Mouse (Mus musculus) liver, embryonic 13.5 days (tissue): ENCODE data around the gene Lsm6. TPM values are rescaled to one million over a fixed set of nuclear protein-coding genes. Genes with fewer than 3 reads are reported as not detected.
"Not testable (repeated sequence)": the region's sequence is repeated elsewhere in the genome, so short reads cannot be mapped to it uniquely, and the experiment has no call there.

Experiments used
- ATAC-seq: fragments of 200-750 bp; cut with Nextera tagmentation; 2 replicates; pipeline ENCODE4 v1.8.0; 2017; ENCODE audit warnings: low read depth, mild to moderate bottlenecking, moderate number of reproducible peaks, moderate library complexity
- DNase-seq: peaks from one replicate; pipeline ENCODE4 v3.0.0; 2022
- H3K27ac ChIP-seq: fragments of 300-500 bp; sonication (generic); 2 replicates; pipeline ENCODE4 v1.5.1; 2015; ENCODE audit warnings: moderate library complexity, mild to moderate bottlenecking, inconsistent platforms
- H3K27me3 ChIP-seq: fragments of 300-500 bp; sonication (generic); 2 replicates; pipeline ENCODE4 v1.6.1; 2015; ENCODE audit warnings: mild to moderate bottlenecking, inconsistent platforms
- H3K36me3 ChIP-seq: fragments of 300-500 bp; sonication (generic); 2 replicates; pipeline ENCODE4 v1.6.1; 2015; ENCODE audit warnings: mild to moderate bottlenecking, inconsistent platforms
- H3K4me1 ChIP-seq: fragments of 300-500 bp; sonication (generic); replicated peaks from 2 replicates; pipeline ENCODE4 v1.6.1; 2015; ENCODE audit warnings: inconsistent platforms
- H3K4me2 ChIP-seq: fragments of 300-500 bp; sonication (generic); 2 replicates; pipeline ENCODE4 v1.6.1; 2015; ENCODE audit warnings: inconsistent platforms, mild to moderate bottlenecking, moderate library complexity
- H3K4me3 ChIP-seq: fragments of 300-500 bp; sonication (generic); replicated peaks from 2 replicates; pipeline ENCODE4 v1.5.1; 2015; ENCODE audit warnings: mild to moderate bottlenecking, inconsistent platforms
- H3K9ac ChIP-seq: fragments of 300-500 bp; sonication (generic); 2 replicates; pipeline ENCODE4 v1.6.1; 2015; ENCODE audit warnings: mild to moderate bottlenecking, inconsistent platforms
- H3K9me3 ChIP-seq: fragments of 300-500 bp; sonication (generic); replicated peaks from 2 replicates; pipeline ENCODE4 v1.6.1; 2016; ENCODE audit warnings: inconsistent platforms
- WGBS: fragments of 180-500 bp; shearing (Covaris S2); methylation state at CpG from one replicate; pipeline ENCODE4 v1.1.7; 2015; ENCODE audit not compliant: insufficient replicate concordance; 5-methylcytosine and 5-hydroxymethylcytosine counted together
- polyA plus RNA-seq: library from polyadenylated mRNA; unstranded; fragments of >200 nt; fragmentation: Nextera tagmentation; extraction: Ambion mirVana; gene quantifications from 2 replicates; pipeline ENCODE4 v1.2.1, GENCODE M21; 2015

Gene Lsm6
- polyA plus RNA-seq, 1 experiment from 2014 or later = 130 TPM

- H3K27ac ChIP-seq = no peak overlapping the region
- WGBS = 77% methylated on average over 4 of the region's 4 CpGs
- H3K4me1 ChIP-seq = peaks cover 8% of the 10 kb centered on the region
- H3K9me3 ChIP-seq = no peaks in the 10 kb centered on the region
- H3K4me2 ChIP-seq = no peak overlapping the region
- H3K27me3 ChIP-seq = no peaks in the 10 kb centered on the region
- no peak overlapping the region for H3K4me3 ChIP-seq
- no peaks in the 10 kb centered on the region for H3K36me3 ChIP-seq
- no peak for DNase-seq
- ATAC-seq = no peak
- H3K9ac ChIP-seq = no peak overlapping the region
Observed at GRCm38 (mm10) chr8:78824515-78824914, 3.6 kb upstream of the Lsm6 start.

GRCm38 (mm10) chr8:78819973-78820372 lies 967 bp downstream of the Lsm6 start:
- Histone ChIP-seq H3K27ac (peak overlapping the region; percentile 92), H3K4me1 (peaks cover 20% of the 10 kb centered on the region), H3K4me2 (peak overlapping the region; percentile 72), H3K4me3 (peak overlapping the region; percentile 84), H3K36me3 (peaks cover 35% of the 10 kb centered on the region), H3K9ac (peak overlapping the region; percentile 84)
- not testable (repeated sequence) for ATAC-seq, H3K9me3 ChIP-seq, H3K27me3 ChIP-seq
- WGBS = 9% methylated on average over 3 of the region's 3 CpGs
- DNase-seq = peak; percentile 4

DNA sequence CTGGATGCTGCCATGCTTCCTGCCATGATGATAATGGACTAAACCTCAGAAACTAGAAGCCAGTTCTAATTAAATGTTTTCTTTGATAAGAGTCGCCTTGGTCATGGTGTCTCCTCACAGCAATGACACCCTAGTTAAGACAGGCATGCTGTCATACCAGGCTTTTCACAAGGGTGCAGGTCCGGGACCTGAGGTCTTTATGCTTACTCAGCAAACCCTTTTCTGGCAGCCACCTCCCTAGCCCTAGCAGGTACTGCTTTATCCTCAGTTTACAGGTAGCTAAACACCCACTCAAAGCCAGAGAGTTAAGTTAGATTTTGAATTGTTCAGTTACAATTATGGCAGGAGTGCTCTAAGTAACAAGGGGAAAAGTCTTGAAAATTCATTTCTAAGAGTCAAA lies 6.2 kb downstream of the Lsm6 start:
- no peaks in the 10 kb centered on the region for H3K27me3 ChIP-seq
- WGBS = 74% methylated on average over 2 of the region's 2 CpGs
- no peak overlapping the region for H3K27ac ChIP-seq
- DNase-seq (no peak), ATAC-seq (no peak)
- no peaks in the 10 kb centered on the region for H3K9me3 ChIP-seq
- peaks cover 70% of the 10 kb centered on the region for H3K36me3 ChIP-seq
- H3K9ac ChIP-seq = no peak overlapping the region
- no peak overlapping the region for H3K4me3 ChIP-seq
- peaks cover 17% of the 10 kb centered on the region for H3K4me1 ChIP-seq
- no peak overlapping the region for H3K4me2 ChIP-seq

DNA sequence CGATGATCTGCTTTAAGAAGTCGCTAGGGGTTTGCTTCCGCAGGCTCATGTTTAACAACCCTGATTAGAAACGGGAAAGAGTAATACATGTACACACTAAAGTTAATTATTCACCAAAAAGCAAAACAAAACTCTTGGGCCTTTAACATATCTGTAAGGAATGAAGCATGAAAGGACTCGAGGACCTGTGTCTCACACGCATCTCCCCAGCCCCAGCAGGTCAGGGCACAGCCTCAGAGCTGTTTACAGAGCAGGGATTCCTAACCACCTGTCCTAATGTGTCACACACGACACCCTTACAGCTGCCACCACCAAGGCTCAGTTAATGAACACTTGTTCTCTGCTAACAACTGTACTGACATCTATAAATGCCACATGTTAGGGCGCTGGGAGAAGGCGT lies 7.9 kb downstream of the Lsm6 start:
- 75% methylated on average over 9 of the region's 9 CpGs for WGBS
- no peaks in the 10 kb centered on the region for H3K27me3 ChIP-seq
- H3K36me3 ChIP-seq = peaks cover 73% of the 10 kb centered on the region

DNA sequence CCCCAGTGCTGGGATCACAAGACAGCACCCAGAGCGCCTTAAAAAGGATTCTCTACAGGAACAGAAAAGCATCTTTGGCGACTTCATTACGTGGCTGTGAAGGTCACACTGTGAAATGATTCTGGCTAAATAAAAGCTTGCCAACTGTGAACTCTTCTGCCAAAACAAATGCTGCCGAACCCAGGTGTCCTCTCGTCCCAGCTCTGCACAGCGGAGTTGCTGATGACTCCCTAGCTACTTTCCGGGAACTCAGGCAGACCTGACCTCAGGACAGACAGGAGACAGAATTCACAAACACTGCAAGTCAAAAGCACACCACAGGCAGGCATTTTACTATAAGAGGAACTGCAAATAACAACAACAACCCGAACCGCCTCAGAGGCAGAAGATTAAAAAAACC lies 8.5 kb downstream of the Lsm6 start:
- Histone ChIP-seq H3K27ac (no peak overlapping the region), H3K4me2 (no peak overlapping the region), H3K27me3 (no peaks in the 10 kb centered on the region), H3K9ac (no peak overlapping the region), H3K4me1 (peaks cover 6% of the 10 kb centered on the region), H3K4me3 (no peak overlapping the region), H3K36me3 (peaks cover 76% of the 10 kb centered on the region), H3K9me3 (no peaks in the 10 kb centered on the region)
- ATAC-seq (no peak), DNase-seq (no peak)
- WGBS = 85% methylated on average over 9 of the region's 9 CpGs

More for the DNA sequence above, 7.9 kb downstream of the Lsm6 start:
- Histone ChIP-seq H3K27ac (no peak overlapping the region), H3K4me1 (peaks cover 6% of the 10 kb centered on the region), H3K9ac (no peak overlapping the region), H3K4me3 (no peak overlapping the region), H3K4me2 (no peak overlapping the region), H3K9me3 (no peaks in the 10 kb centered on the region)
- DNase-seq (no peak), ATAC-seq (no peak)

GRCm38 (mm10) chr8:78811748-78812147 lies 9.2 kb downstream of the Lsm6 start:
- DNase-seq (no peak), ATAC-seq (no peak)
- Histone ChIP-seq H3K9me3 (no peaks in the 10 kb centered on the region), H3K9ac (no peak overlapping the region), H3K4me2 (no peak overlapping the region), H3K4me1 (peaks cover 6% of the 10 kb centered on the region; the same call in 1 of the 2 replicates), H3K4me3 (no peak overlapping the region), H3K27ac (no peak overlapping the region), H3K36me3 (peaks cover 76% of the 10 kb centered on the region), H3K27me3 (no peaks in the 10 kb centered on the region)
- 72% methylated on average over 7 of the region's 7 CpGs for WGBS

GRCm38 (mm10) chr8:78810207-78810675 lies 10.7 kb downstream of the Lsm6 start:
- H3K4me2 ChIP-seq = no peak overlapping the region
- H3K4me1 ChIP-seq = peaks cover 6% of the 10 kb centered on the region; the same call in 1 of the 2 replicates
- H3K9me3 ChIP-seq = no peaks in the 10 kb centered on the region
- WGBS = 70% methylated on average over 9 of the region's 9 CpGs
- no peak overlapping the region for H3K27ac ChIP-seq
- ATAC-seq (no peak), DNase-seq (no peak)
- H3K36me3 ChIP-seq = peaks cover 79% of the 10 kb centered on the region
- no peak overlapping the region for H3K9ac ChIP-seq
- H3K4me3 ChIP-seq = no peak overlapping the region
- no peaks in the 10 kb centered on the region for H3K27me3 ChIP-seq

- H3K27ac ChIP-seq = no peak overlapping the region
- 84% methylated on average over 14 of the region's 14 CpGs for WGBS
- no peak overlapping the region for H3K4me3 ChIP-seq
- no peaks in the 10 kb centered on the region for H3K27me3 ChIP-seq
- H3K36me3 ChIP-seq = peaks cover 80% of the 10 kb centered on the region
- ATAC-seq (no peak), DNase-seq (no peak)
- peaks cover 6% of the 10 kb centered on the region; the same call in 1 of the 2 replicates for H3K4me1 ChIP-seq
- no peak overlapping the region for H3K4me2 ChIP-seq
- H3K9ac ChIP-seq = no peak overlapping the region
- no peaks in the 10 kb centered on the region for H3K9me3 ChIP-seq
Observed at GRCm38 (mm10) chr8:78809454-78810206, 11.3 kb downstream of the Lsm6 start.

- no peak for ATAC-seq
- Histone ChIP-seq H3K4me3 (no peak overlapping the region), H3K36me3 (peaks cover 80% of the 10 kb centered on the region), H3K27ac (no peak overlapping the region), H3K4me1 (peaks cover 6% of the 10 kb centered on the region; the same call in 1 of the 2 replicates), H3K9ac (no peak overlapping the region), H3K27me3 (no peaks in the 10 kb centered on the region), H3K4me2 (no peak overlapping the region), H3K9me3 (no peaks in the 10 kb centered on the region)
- 69% methylated on average over 2 of the region's 2 CpGs for WGBS
- DNase-seq = no peak
Observed at GRCm38 (mm10) chr8:78808888-78809287, 12.1 kb downstream of the Lsm6 start.

DNA sequence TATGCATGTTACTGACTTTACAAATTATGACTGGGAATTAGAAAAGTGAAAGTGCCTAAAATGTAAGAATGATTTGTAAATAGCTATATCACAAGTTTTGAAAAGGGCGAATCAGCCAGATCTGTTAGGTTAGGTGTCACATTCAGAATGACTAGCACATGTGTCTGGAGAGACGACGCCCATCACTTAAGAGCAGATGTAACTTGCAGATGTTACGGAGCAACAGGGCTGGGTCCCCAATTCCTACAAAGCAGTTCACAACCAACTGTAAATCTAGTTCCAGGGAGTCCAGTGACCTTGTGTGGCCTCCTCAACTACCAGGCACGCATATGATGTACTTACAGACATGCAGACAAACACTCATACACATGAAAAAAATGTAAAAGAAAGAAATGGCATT lies 12.5 kb downstream of the Lsm6 start:
- Histone ChIP-seq H3K4me1 (peaks cover 6% of the 10 kb centered on the region; the same call in 1 of the 2 replicates), H3K9ac (no peak overlapping the region), H3K27me3 (no peaks in the 10 kb centered on the region), H3K36me3 (peaks cover 82% of the 10 kb centered on the region), H3K4me3 (no peak overlapping the region), H3K4me2 (no peak overlapping the region), H3K9me3 (no peaks in the 10 kb centered on the region), H3K27ac (no peak overlapping the region)
- WGBS = 78% methylated on average over 5 of the region's 5 CpGs
- DNase-seq = no peak
- peak; percentile 41; the same call in 1 of the 2 replicates for ATAC-seq

GRCm38 (mm10) chr8:78807283-78807682 lies 13.7 kb downstream of the Lsm6 start:
- Histone ChIP-seq H3K9ac (no peak overlapping the region), H3K27ac (no peak overlapping the region), H3K9me3 (no peaks in the 10 kb centered on the region), H3K4me3 (no peak overlapping the region), H3K4me1 (peaks cover 4% of the 10 kb centered on the region; the same call in 1 of the 2 replicates), H3K27me3 (no peaks in the 10 kb centered on the region), H3K36me3 (peaks cover 82% of the 10 kb centered on the region), H3K4me2 (no peak overlapping the region)
- DNase-seq (no peak), ATAC-seq (no peak)
- 81% methylated on average over 9 of the region's 9 CpGs for WGBS

GRCm38 (mm10) chr8:78806006-78806405 lies 14.9 kb downstream of the Lsm6 start:
- Histone ChIP-seq H3K27ac (no peak overlapping the region), H3K27me3 (no peaks in the 10 kb centered on the region), H3K9me3 (no peaks in the 10 kb centered on the region), H3K4me2 (no peak overlapping the region), H3K4me3 (no peak overlapping the region), H3K9ac (no peak overlapping the region), H3K36me3 (peaks cover 70% of the 10 kb centered on the region), H3K4me1 (peaks cover 3% of the 10 kb centered on the region; the same call in 1 of the 2 replicates)
- ATAC-seq (no peak), DNase-seq (no peak)
- WGBS = 85% methylated on average over 5 of the region's 5 CpGs
